Mouse (Mus musculus) left cerebral cortex, postnatal 10 days (tissue): ENCODE results near the gene Pate3. TPM values are rescaled to one million over a fixed set of nuclear protein-coding genes. Genes with fewer than 3 reads are reported as not detected.
"Not testable (repeated sequence)": the region's sequence is repeated elsewhere in the genome, so short reads cannot be mapped to it uniquely, and the experiment has no call there.

Experiments used
- DNase-seq, 2 experiments: peaks; one replicate each; pipeline ENCODE4 v3.0.0; 2021 to 2022; ENCODE audit warnings: low spot score in 2 of 2, mixed read lengths in 1 of 2; ENCODE audit errors: extremely low spot score in 1 of 2
- intact Hi-C: fragments of 180-260 bp; cut with DNase I; formaldehyde crosslinking; loops from one replicate; pipeline ENCODE4 v1.15.1; 2025
- total RNA-seq, 2 experiments: library from RNA; stranded (reverse); gene quantifications; 2 replicates each; pipeline ENCODE4 v1.2.3; 2021

The Pate3 gene
- total RNA-seq = not detected

DNA sequence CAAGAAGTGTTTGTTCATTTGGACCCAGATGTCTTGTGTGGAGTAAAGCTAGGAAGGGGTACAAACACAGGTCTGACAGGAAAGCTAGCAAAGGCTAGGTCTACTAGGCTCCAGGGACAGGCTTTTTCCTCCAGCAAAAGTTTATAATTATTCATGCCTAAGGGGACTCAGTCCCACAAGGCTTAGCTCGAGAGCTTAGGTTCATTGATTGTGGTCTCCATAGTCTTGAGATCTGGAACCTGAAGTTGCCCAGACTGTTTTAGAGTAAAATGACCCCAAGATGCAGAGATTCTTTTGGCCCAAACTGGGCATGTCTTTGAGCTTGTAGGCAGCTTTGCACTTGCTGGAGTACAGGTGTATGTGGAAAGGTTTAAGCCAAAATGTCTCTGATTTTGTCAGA lies at the start of gene Pate3:
Gene Pate3, minus strand, starts transcription at position 101 of the 400 bp plus-strand sequence.
- DNase-seq = no peak
- intact Hi-C loops = no loop called here

DNA sequence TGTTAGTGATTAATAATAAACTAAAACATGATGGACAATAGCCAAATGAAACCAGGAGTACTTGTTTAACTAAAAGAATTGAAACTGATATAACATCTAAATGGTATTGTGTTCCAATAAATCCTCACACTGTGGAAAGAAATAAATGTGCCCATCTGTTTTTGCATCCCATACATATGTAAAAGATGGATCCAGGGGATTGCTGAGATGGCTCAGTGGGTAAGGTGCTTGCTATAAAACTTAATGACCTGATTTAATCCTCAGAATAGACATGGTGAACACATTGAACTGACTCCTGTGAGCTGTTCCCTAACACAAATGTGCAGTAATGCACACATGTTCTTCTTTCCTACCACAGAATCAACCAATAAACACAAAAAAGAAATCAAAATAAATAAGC lies 43.9 kb upstream of the Pate3 start:
- intact Hi-C loops = no loop called here
- no peak for DNase-seq

GRCm38 (mm10) chr9:35687013-35687412 lies 39.0 kb upstream of the Pate3 start, which contains the start of gene Pate1:
Pate1 (minus strand) TSS chr9:35687390.
- intact Hi-C loops = no loop called here
- DNase-seq = no peak

- DNase-seq = no peak
- intact Hi-C loops = no loop called here
Observed at GRCm38 (mm10) chr9:35673557-35673956, 25.6 kb upstream of the Pate3 start.

DNA sequence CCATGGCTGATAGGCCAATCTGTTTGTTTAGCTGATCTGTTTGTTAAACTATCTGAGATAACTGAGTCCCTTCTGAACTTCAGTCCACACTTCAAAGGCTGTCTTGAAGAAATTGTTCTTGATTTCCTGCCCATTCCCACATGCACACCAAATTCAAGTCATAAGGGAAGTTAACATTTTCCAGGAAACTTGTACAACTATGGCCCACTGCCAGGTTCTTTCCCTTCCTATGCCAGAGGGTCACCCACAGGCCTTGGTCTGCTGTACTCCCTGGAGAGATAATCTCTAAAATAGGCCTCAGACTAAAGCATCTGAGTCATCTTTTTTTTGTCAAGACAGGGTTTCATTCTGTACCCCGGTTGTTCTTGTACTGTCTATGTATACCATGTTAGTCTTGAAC lies 15.0 kb downstream of the Pate3 start:
- intact Hi-C loops = no loop called here
- no peak for DNase-seq

DNA sequence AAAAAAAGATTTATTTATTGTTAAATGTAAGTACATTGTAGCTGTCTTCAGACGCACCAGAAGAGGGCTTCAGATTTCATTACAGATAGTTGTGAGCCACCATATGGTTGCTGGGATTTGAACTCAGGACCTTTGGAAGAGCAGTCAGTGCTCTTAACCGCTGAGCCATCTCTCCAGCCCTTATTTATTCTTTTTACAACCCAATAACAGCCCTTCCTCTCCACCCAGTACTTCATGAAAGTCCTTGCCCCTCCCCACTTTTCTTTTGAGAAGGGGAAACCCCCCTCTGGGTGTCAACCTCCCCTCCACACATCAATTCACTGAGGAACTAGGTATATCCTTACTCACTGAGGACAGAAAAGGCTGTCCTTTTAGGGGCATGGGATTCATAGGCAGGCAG lies 31.2 kb downstream of the Pate3 start:
- DNase-seq, intact Hi-C loops: not testable (repeated sequence)

- DNase-seq = no peak
- intact Hi-C loops = no loop called here
Observed at GRCm38 (mm10) chr9:35614005-35614404, 34.0 kb downstream of the Pate3 start.

- no peak for DNase-seq
- intact Hi-C loops = no loop called here
Observed at GRCm38 (mm10) chr9:35611841-35612240, 36.2 kb downstream of the Pate3 start, which contains the start of gene Pate4. Pate4 (minus strand) TSS chr9:35611941.

DNA sequence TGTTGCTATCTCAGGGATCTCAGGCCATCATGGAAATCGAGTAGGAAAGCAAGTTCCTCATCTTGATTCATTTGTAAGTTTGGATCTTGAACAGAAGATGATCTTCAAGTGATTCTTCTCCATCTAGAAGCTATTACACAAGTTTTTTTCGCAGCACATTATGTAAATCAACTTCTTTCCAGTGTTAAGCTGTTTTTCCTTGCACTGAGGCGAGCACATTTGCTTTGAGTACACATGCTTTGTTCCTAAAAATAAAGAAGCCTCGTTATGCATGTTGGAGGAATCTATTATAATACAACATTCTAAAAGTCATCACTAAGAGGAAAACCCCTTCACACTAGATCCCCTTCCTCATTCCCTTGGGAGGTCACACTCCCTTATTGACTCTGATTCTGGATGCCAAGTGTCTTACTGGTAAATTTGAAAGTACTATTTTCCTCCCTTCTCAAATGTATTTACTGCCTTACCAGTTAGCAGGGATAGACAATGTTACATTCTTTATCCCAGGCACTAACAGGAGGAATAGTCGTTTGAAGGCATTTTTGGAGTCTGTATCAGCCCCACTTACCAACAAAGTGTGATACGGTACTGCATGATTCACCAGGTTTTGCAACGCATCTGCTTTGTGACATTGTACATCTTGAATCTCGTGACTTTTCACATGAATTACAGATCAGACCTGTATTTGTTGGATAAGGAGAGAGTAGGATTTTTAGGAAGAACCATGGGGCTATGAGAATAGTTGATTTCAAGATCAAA lies 40.2 kb downstream of the Pate3 start:
- intact Hi-C loops = no loop called here
- DNase-seq = no peak

Other genes starting within 250 kb of the Pate3 start
- 10 to 100 TPM in 1 of 2 experiments, 1 to 10 TPM in 1; 7.8 to 10.5 TPM for gene Cdon, start 227.1 kb downstream of the Pate3 start, total RNA-seq
- gene Gm1113, start 129.9 kb downstream of the Pate3 start, total RNA-seq = not detected
- gene Ddx25, start 89.7 kb downstream of the Pate3 start, total RNA-seq = 10 to 100 TPM; 16.4 to 16.6 TPM
- gene Pus3, start 89.6 kb downstream of the Pate3 start, total RNA-seq = 10 to 100 TPM; 11.4 to 12.9 TPM
- under 1 TPM; 0.79 to 0.81 TPM for gene Pate2, start 77.9 kb downstream of the Pate3 start, total RNA-seq
- gene Hyls1, start 77.8 kb downstream of the Pate3 start, total RNA-seq = 1 to 10 TPM; 8.5 to 8.6 TPM
- not detected for gene Pate4, start 36.3 kb downstream of the Pate3 start, total RNA-seq
- not detected for gene Pate1, start 39.2 kb upstream of the Pate3 start, total RNA-seq
- gene Gm17677, start 92.8 kb upstream of the Pate3 start, total RNA-seq = not detected
- not detected for gene Gm17727, start 129.9 kb upstream of the Pate3 start, total RNA-seq
- gene Gm27235, start 141.9 kb upstream of the Pate3 start, total RNA-seq = not detected
- gene D730048I06Rik, start 141.9 kb upstream of the Pate3 start, total RNA-seq = not detected
- not detected for gene 9230110F15Rik, start 195.9 kb upstream of the Pate3 start, total RNA-seq